Mouse (Mus musculus) hindbrain, embryonic 12.5 days (tissue): Measurements from ENCODE around the gene Taf4. TPM values are rescaled to one million over a fixed set of nuclear protein-coding genes. Genes with fewer than 3 reads are reported as not detected.
A peak's percentile ranks its signal among the peaks of the same experiment; 100 is the strongest.

Source experiments
- ATAC-seq: fragments of 200-750 bp; cut with Nextera tagmentation; 2 replicates; pipeline ENCODE4 v1.8.0; 2017; ENCODE audit warnings: moderate TSS enrichment; ENCODE audit not compliant: low FRiP score
- H3K27ac ChIP-seq: fragments of 300-500 bp; sonication (generic); 2 replicates; pipeline ENCODE4 v1.5.1; 2016; ENCODE audit warnings: mild to moderate bottlenecking
- H3K27me3 ChIP-seq: fragments of 300-500 bp; sonication (generic); 2 replicates; pipeline ENCODE4 v1.6.1; 2016; ENCODE audit warnings: mild to moderate bottlenecking
- H3K36me3 ChIP-seq: fragments of 300-500 bp; sonication (generic); 2 replicates; pipeline ENCODE4 v1.6.1; 2016; ENCODE audit warnings: mild to moderate bottlenecking
- H3K4me1 ChIP-seq: fragments of 300-500 bp; sonication (generic); 2 replicates; pipeline ENCODE4 v1.6.1; 2016
- H3K4me2 ChIP-seq: fragments of 300-500 bp; sonication (generic); replicated peaks from 2 replicates; pipeline ENCODE4 v1.6.1; 2016; ENCODE audit warnings: mild to moderate bottlenecking
- H3K4me3 ChIP-seq: fragments of 300-500 bp; sonication (generic); 2 replicates; pipeline ENCODE4 v1.5.1; 2016; ENCODE audit warnings: mild to moderate bottlenecking
- H3K9ac ChIP-seq: fragments of 300-500 bp; sonication (generic); 2 replicates; pipeline ENCODE4 v1.6.1; 2016; ENCODE audit warnings: mild to moderate bottlenecking, moderate library complexity
- H3K9me3 ChIP-seq: fragments of 300-500 bp; sonication (generic); replicated peaks from 2 replicates; pipeline ENCODE4 v1.6.1; 2016; ENCODE audit warnings: mild to moderate bottlenecking
- WGBS: fragments of 180-500 bp; shearing (Covaris S2); methylation state at CpG from one replicate; pipeline ENCODE4 v1.1.7; 2016; 5-methylcytosine and 5-hydroxymethylcytosine counted together
- polyA plus RNA-seq: library from polyadenylated mRNA; unstranded; fragments of >200 nt; fragmentation: Nextera tagmentation; extraction: Ambion mirVana; gene quantifications from 2 replicates; pipeline ENCODE4 v1.2.1, GENCODE M21; 2016

The Taf4 gene
- polyA plus RNA-seq, 1 experiment from 2014 or later: 5.2 TPM

- Histone ChIP-seq H3K36me3 (no peaks in the 10 kb centered on the region), H3K9me3 (no peaks in the 10 kb centered on the region), H3K4me1 (peaks cover 9% of the 10 kb centered on the region; the same call in 1 of the 2 replicates), H3K9ac (no peak overlapping the region), H3K4me3 (no peak overlapping the region), H3K4me2 (no peak overlapping the region), H3K27ac (no peak overlapping the region), H3K27me3 (peaks cover 6% of the 10 kb centered on the region; the same call in 1 of the 2 replicates)
- WGBS: 79% methylated on average over 5 of the region's 5 CpGs
- no peak for ATAC-seq
Measured at GRCm38 (mm10) chr2:179872724-179873123, 103.7 kb downstream of the Taf4 start.

GRCm38 (mm10) chr2:179869871-179870270 is 106.6 kb downstream of the Taf4 start:
- H3K27me3 ChIP-seq: no peaks in the 10 kb centered on the region; the same call in 1 of the 2 replicates
- 0 out of 2 replicates have a peak, but pooled peaks have one; percentile 44 for ATAC-seq
- no peak overlapping the region for H3K9ac ChIP-seq
- peaks cover 9% of the 10 kb centered on the region; the same call in 1 of the 2 replicates for H3K4me1 ChIP-seq
- no peak overlapping the region for H3K4me3 ChIP-seq
- H3K36me3 ChIP-seq: no peaks in the 10 kb centered on the region
- H3K9me3 ChIP-seq: no peaks in the 10 kb centered on the region
- H3K4me2 ChIP-seq: no peak overlapping the region
- H3K27ac ChIP-seq: peak overlapping the region; percentile 58; the same call in 1 of the 2 replicates
- 4% methylated on average over 2 of the region's 2 CpGs for WGBS

- Histone ChIP-seq H3K36me3 (no peaks in the 10 kb centered on the region), H3K4me3 (no peak overlapping the region), H3K9me3 (no peaks in the 10 kb centered on the region), H3K9ac (no peak overlapping the region), H3K27ac (no peak overlapping the region), H3K4me1 (peaks cover 11% of the 10 kb centered on the region; the same call in 1 of the 2 replicates), H3K27me3 (no peaks in the 10 kb centered on the region; the same call in 1 of the 2 replicates), H3K4me2 (no peak overlapping the region)
- no peak for ATAC-seq
- 81% methylated on average over 3 of the region's 3 CpGs for WGBS
Measured at GRCm38 (mm10) chr2:179867669-179868068, 108.8 kb downstream of the Taf4 start.

GRCm38 (mm10) chr2:179865097-179865496 is 111.3 kb downstream of the Taf4 start:
- H3K27ac ChIP-seq: no peak overlapping the region
- whole genome bisulfite sequencing: 66% methylated on average over 5 of the region's 5 CpGs
- no peak for ATAC-seq

GRCm38 (mm10) chr2:179863266-179863665 is 113.2 kb downstream of the Taf4 start:
- Histone ChIP-seq H3K36me3 (no peaks in the 10 kb centered on the region), H3K4me3 (no peak overlapping the region), H3K9ac (no peak overlapping the region), H3K4me2 (no peak overlapping the region), H3K27ac (no peak overlapping the region), H3K4me1 (0 out of 2 replicates have a peak, but pooled peaks cover 2% of the 10 kb centered on the region), H3K27me3 (no peaks in the 10 kb centered on the region; the same call in 1 of the 2 replicates), H3K9me3 (no peaks in the 10 kb centered on the region)
- ATAC-seq: no peak
- WGBS: 66% methylated on average over 3 of the region's 3 CpGs

More at GRCm38 (mm10) chr2:179865097-179865496, 111.3 kb downstream of the Taf4 start:
- H3K4me1 ChIP-seq: peaks cover 10% of the 10 kb centered on the region; the same call in 1 of the 2 replicates
- no peak overlapping the region for H3K9ac ChIP-seq
- no peaks in the 10 kb centered on the region; the same call in none of the 2 replicates for H3K27me3 ChIP-seq
- no peak overlapping the region for H3K4me3 ChIP-seq
- H3K36me3 ChIP-seq: no peaks in the 10 kb centered on the region
- no peaks in the 10 kb centered on the region for H3K9me3 ChIP-seq
- H3K4me2 ChIP-seq: no peak overlapping the region

- no peak overlapping the region for H3K27ac ChIP-seq
- no peak overlapping the region for H3K4me3 ChIP-seq
- H3K4me1 ChIP-seq: 0 out of 2 replicates have a peak, but pooled peaks cover 2% of the 10 kb centered on the region
- no peak overlapping the region for H3K9ac ChIP-seq
- no peaks in the 10 kb centered on the region; the same call in 1 of the 2 replicates for H3K27me3 ChIP-seq
- H3K36me3 ChIP-seq: no peaks in the 10 kb centered on the region
- 66% methylated on average over 3 of the region's 3 CpGs for WGBS
- no peaks in the 10 kb centered on the region for H3K9me3 ChIP-seq
- no peak overlapping the region for H3K4me2 ChIP-seq
- no peak for ATAC-seq
Measured at GRCm38 (mm10) chr2:179862676-179863075, 113.8 kb downstream of the Taf4 start.

Other genes with a start within 250 kb of the Taf4 start
- 14.1 and 16.7 TPM in 2 replicates for gene Lsm14b, start 48.3 kb upstream of the Taf4 start, polyA plus RNA-seq
- 630 and 656 TPM in 2 replicates for gene Psma7, start 65.8 kb upstream of the Taf4 start, polyA plus RNA-seq
- 32.9 and 37.7 TPM in 2 replicates for gene Ss18l1, start 65.9 kb upstream of the Taf4 start, polyA plus RNA-seq
- gene Mtg2, start 93.9 kb upstream of the Taf4 start, polyA plus RNA-seq: 30.0 and 31.4 TPM in 2 replicates
- gene Hrh3, start 127.8 kb upstream of the Taf4 start, polyA plus RNA-seq: 4.1 and 4.2 TPM in 2 replicates
- gene Osbpl2, start 142.7 kb upstream of the Taf4 start, polyA plus RNA-seq: 52.2 and 53.8 TPM in 2 replicates
- gene Adrm1, start 194.8 kb upstream of the Taf4 start, polyA plus RNA-seq: 198 and 200 TPM in 2 replicates
- 5.8 and 8.7 TPM in 2 replicates for gene Lama5, start 249.2 kb upstream of the Taf4 start, polyA plus RNA-seq